Mouse (Mus musculus) spleen, postnatal 4 days (tissue): ENCODE results near the gene Otub2.
"Not testable (repeated sequence)": the region's sequence is repeated elsewhere in the genome, so short reads cannot be mapped to it uniquely, and the experiment has no call there.

Experiments
- DNase-seq, 2 experiments: peaks; one replicate each; pipeline ENCODE4 v3.0.0; 2022; ENCODE audit warnings: low spot score in 2 of 2

The Otub2 gene

DNA sequence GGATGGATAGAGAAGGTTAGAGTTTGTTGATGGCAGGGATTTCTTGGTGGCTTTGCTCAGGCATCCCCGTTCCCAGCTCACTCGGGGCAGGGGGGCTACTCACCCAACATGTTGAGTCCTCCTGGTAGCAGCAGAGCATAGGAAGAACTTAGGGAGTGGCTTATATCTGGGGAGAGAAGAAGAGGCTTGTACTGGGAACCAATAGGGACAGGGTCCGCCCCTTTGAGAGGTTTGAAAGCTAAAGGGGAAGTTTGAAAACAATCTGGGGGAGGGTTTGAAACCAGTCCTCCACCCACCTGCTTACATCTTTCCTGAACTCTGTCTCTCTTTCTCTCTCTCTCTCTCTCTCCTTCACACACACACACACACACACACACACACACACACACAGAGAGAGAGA is 55.0 kb downstream of the Otub2 start, which contains the start of gene Ifi27l2a:
TSS of gene Ifi27l2a (minus strand) at position 157 of the 400 bp plus-strand sequence.
- DNase-seq, result no peak

DNA sequence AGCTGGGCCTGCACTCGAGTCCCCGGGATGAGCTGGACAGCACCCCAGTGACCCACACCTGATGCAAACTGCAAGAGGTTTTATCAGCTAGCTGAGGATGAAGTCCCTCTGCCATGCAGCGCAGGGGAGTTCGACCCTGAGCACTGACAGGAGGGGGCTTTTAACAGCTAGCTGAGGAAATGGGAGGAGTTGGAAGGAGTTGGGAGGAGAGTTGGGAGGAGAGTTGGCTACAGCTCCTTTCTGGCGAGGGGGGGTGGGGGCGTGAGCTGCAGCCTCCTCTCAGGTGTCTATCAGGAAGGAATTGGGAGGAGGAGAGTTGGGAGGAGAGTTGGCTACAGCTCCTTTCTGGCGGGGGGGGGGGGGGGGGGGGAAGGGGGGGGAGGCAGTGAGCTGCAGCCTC is 55.8 kb downstream of the Otub2 start:
- not testable (repeated sequence) for DNase-seq

DNA sequence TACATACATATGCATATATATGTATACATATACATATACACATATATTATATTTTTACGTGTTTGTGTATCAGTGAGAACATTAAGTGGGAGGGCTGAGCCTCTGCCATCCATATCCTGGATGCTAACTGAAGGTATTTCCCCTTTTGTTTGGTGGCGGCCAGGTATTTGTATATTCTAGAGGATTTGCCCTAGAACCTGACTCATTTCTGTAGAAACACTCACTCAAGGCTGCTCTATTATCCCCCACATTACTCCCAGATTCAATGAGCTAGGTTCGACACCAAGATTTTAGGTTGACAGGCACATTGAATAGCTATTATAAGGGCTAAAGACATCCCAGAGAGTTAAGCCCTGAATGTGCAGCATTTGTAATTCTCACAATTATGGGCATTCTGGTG is 56.6 kb downstream of the Otub2 start:
- DNase-seq, result no peak

DNA sequence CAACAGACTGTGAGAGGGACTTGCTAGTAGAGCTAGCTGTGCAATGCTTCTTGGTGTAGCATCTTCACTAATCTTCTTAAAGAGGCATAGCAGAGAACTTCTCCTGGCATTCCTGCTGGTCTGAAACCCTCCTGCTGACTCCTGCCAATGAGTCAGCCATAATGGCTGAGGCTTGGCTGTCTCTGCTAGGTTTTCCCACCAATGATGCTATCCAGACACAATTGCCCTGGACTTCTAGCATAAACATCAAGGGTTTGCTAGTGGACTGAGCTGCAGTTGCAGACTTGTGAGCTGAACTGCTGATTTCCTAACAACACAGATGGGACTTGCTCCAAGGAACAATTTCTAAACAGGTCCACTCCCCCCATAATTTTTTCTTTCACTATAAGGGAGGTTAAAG is 64.9 kb downstream of the Otub2 start:
- no peak for DNase-seq
